Mouse (Mus musculus) erythroblast, embryonic 14.5 days (primary cell): Measurements from ENCODE around the gene Grip1. TPM values are rescaled to one million over a fixed set of nuclear protein-coding genes. Genes with fewer than 3 reads are reported as not detected.

Source experiments
- H3K27me3 ChIP-seq: 2 replicates; pipeline ENCODE4 v1.6.1; 2012; ENCODE audit warnings: inconsistent platforms; ENCODE audit not compliant: control insufficient read depth
- H3K36me3 ChIP-seq: 2 replicates; pipeline ENCODE4 v1.6.1; 2012; ENCODE audit warnings: mild to moderate bottlenecking, inconsistent platforms; ENCODE audit not compliant: control insufficient read depth
- H3K4me1 ChIP-seq: 2 replicates; pipeline ENCODE4 v1.6.1; 2012; ENCODE audit warnings: inconsistent platforms; ENCODE audit not compliant: control insufficient read depth
- H3K4me3 ChIP-seq: replicated peaks from 2 replicates; pipeline ENCODE3; 2012; ENCODE audit warnings: moderate library complexity, mild to moderate bottlenecking, inconsistent platforms
- H3K9me3 ChIP-seq: 2 replicates; pipeline ENCODE4 v1.6.1; 2012; ENCODE audit warnings: low read length, inconsistent platforms, mixed read lengths; ENCODE audit not compliant: control insufficient read depth
- GATA1 ChIP-seq: IDR thresholded peaks from 2 replicates; pipeline ENCODE4 v1.6.1; 2012; ENCODE audit warnings: low read length, inconsistent platforms, mixed read lengths
- TAL1 ChIP-seq: IDR thresholded peaks from 3 replicates; pipeline ENCODE4 v1.6.1; 2012; ENCODE audit warnings: low read length, inconsistent platforms, mixed read lengths
- polyA plus RNA-seq: library from polyadenylated mRNA; stranded (reverse); fragments of >175 nt; gene quantifications from 2 replicates; pipeline ENCODE4 v1.2.3, GENCODE M21; 2012

Gene Grip1
- polyA plus RNA-seq, 1 experiment, result not detected

DNA sequence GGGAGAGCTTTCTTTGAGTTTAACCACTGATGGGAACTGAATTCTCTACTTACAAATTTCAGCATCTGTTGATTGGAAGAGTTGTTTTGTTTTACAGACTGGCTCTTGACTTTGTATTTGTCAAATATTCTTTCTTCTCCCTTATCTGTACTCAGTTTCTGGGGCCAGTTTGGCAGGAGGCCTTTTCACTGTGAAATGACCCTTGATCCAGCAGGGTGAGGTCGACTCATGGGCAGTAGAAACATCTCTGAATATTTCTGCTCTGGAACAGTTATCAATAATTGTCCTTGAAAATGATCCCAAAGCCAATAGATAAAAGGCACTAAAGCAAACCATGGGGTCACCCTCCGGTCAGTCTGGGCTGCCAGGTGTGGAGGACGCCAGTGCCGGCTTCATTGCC is 88.0 kb downstream of the Grip1 start:
- TF ChIP-seq TAL1, result no peak
- TF ChIP-seq GATA1, result no peak

DNA sequence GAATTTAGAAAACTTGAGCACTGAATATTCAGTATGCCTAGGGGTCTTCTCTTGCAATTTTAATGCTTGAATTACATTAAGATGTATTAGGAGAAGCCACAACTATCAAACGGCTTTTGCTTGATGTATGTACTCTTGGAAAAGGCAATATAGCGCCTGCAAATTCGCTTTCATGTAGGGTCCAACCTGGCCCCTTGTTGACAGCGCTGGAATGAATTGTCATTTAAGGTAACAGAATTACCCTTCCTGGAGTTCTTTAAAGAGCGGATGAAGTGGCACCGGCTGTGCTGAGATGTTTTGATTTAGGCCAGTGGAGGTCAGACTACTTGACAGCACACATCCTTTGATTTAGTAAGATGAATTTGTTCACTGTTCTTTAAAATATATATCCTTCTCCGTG is 90.1 kb downstream of the Grip1 start:
- H3K36me3 ChIP-seq, result no peaks in the 10 kb centered on the region
- H3K4me1 ChIP-seq, result no peaks in the 10 kb centered on the region
- no peak for TF ChIP-seq GATA1
- TF ChIP-seq TAL1, result no peak
- H3K9me3 ChIP-seq, result peaks cover 29% of the 10 kb centered on the region
- H3K27me3 ChIP-seq, result no peaks in the 10 kb centered on the region
- no peak overlapping the region for H3K4me3 ChIP-seq

More for the DNA sequence above, 88.0 kb downstream of the Grip1 start:
- H3K36me3 ChIP-seq, result no peaks in the 10 kb centered on the region
- no peak overlapping the region for H3K4me3 ChIP-seq
- no peaks in the 10 kb centered on the region for H3K27me3 ChIP-seq
- peaks cover 29% of the 10 kb centered on the region for H3K9me3 ChIP-seq
- no peaks in the 10 kb centered on the region for H3K4me1 ChIP-seq

DNA sequence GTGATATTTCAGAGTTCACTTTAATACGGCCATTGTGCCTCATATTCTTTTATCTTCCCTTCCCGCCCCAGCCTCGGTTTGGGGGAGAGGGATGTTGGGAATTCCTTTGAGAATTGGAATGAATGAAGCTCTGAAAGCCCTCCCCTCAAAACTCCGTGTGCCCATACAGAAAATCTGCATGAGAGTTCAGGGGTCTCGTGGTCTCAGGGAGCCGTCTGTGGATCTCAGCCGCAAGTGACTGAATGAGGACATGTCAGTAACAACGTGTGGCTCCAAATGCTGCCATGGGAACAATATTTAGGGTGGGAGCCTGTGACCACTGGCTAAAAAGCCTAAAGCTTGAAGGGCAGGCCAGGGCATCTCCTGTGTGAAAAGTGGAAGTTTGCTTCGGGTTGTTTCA is 91.1 kb downstream of the Grip1 start:
- Histone ChIP-seq H3K4me3 (no peak overlapping the region), H3K27me3 (no peaks in the 10 kb centered on the region), H3K36me3 (no peaks in the 10 kb centered on the region), H3K4me1 (no peaks in the 10 kb centered on the region), H3K9me3 (peaks cover 29% of the 10 kb centered on the region)
- TF ChIP-seq GATA1, result no peak
- TF ChIP-seq TAL1, result no peak

DNA sequence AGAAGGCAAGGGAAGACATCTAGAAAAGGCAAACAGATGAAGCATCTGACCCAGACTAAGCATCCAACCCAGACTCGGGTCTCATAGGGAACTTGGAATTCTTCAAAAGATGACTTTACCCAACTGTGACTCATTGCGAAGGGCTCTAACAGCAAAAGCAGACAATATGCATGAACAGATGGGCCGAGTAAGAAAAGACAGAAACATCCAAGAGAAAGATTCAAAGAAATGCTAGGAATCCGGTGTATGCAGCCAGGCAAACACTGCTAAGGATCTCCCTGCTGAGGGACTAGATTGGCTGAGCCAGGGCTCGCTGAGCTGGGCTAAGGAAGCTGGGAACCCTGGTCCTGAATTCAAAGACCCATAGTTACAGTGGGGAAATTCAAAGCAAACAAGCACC is 94.2 kb downstream of the Grip1 start:
- Histone ChIP-seq H3K27me3 (no peaks in the 10 kb centered on the region), H3K36me3 (no peaks in the 10 kb centered on the region), H3K9me3 (peaks cover 24% of the 10 kb centered on the region), H3K4me3 (no peak overlapping the region), H3K4me1 (no peaks in the 10 kb centered on the region)
- TF ChIP-seq GATA1 (no peak), TAL1 (no peak)

DNA sequence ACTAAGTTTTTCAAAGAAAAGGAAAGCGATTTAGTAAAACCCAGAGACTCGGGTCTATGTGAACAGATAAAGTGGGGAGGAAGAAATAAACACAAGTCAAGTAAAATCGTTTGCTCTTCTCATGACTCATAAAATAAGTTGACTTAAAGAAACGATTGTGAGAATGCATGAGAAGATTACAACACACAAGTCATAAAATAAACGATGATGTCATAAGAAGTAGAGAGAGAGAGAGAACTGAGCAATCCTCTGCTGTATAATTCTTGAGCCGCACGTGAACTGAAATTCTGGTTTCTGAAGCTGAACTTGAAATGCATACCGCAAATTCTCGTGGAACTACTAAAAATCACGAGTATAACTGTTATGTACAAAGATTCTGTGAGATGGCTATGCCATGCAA is 95.1 kb downstream of the Grip1 start:
- no peak overlapping the region for H3K4me3 ChIP-seq
- H3K27me3 ChIP-seq, result no peaks in the 10 kb centered on the region
- no peaks in the 10 kb centered on the region for H3K36me3 ChIP-seq
- peaks cover 22% of the 10 kb centered on the region for H3K9me3 ChIP-seq
- TF ChIP-seq TAL1 (no peak), GATA1 (no peak)
- H3K4me1 ChIP-seq, result no peaks in the 10 kb centered on the region

DNA sequence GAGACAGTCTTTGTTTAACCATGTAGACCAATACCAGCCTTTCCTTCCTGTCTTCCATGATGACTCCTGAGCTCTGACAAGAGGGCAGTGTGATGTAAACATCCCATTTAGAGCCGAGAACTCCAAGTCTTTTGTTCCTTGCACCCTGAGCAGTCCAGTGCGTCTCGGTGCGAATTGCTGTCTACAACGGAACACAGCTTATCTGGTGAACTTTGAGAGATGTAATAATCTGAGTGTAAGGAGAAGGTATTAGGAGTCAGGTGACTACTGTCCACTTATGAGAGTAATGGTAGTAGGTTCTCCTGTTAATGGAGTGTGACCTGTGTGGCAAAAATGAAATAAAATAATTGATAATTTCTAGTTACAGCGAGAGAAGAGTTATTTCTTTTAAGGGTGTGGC is 97.0 kb downstream of the Grip1 start:
- H3K36me3 ChIP-seq, result no peaks in the 10 kb centered on the region
- H3K4me3 ChIP-seq, result no peak overlapping the region
- peaks cover 22% of the 10 kb centered on the region for H3K9me3 ChIP-seq
- no peak for TF ChIP-seq GATA1
- TF ChIP-seq TAL1, result no peak
- no peaks in the 10 kb centered on the region for H3K27me3 ChIP-seq
- no peaks in the 10 kb centered on the region for H3K4me1 ChIP-seq

DNA sequence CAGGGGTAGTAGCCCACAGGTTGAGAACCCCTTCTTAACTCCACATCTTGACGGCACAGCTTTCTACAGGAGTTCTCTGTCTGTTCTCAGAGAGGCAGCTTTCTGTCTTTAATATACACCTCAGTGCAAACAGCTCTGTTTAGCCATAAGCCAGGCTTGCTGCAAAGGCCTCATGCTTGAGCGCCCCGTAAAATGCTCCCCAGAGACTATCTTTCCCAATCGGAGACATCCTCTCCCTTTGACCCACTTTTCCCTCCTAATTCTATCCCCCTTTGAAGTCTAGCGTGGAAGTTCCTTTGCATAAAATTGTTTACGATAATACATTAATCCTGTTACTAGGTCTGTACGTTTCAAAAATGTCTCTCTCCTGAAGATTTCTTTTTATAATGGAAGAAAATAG is 102.7 kb downstream of the Grip1 start:
- Histone ChIP-seq H3K27me3 (no peaks in the 10 kb centered on the region), H3K9me3 (peaks cover 13% of the 10 kb centered on the region; the same call in 1 of the 2 replicates), H3K36me3 (no peaks in the 10 kb centered on the region), H3K4me3 (no peak overlapping the region), H3K4me1 (no peaks in the 10 kb centered on the region)
- TF ChIP-seq TAL1 (no peak), GATA1 (no peak)

DNA sequence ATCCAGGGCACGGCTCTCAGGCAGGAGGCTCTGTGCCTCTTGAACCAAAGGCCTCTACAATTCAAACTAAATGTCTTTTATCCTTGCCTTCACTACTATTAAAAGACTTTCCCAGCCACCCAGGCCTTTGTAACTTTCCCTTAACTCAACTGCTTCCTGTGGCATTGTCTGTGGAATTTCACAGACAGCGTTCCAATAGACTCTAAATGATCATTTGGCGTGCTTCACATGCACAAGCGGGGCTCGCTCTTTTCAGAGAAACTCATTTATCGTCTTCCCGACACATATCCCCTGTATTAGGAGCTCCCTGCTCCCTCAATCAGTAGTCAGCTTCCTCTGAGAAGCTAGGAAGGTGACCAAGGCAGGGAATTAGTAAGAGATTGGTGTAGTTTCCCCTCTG is 104.8 kb downstream of the Grip1 start:
- TF ChIP-seq GATA1, result no peak
- no peak for TF ChIP-seq TAL1
- no peak overlapping the region for H3K4me3 ChIP-seq

DNA sequence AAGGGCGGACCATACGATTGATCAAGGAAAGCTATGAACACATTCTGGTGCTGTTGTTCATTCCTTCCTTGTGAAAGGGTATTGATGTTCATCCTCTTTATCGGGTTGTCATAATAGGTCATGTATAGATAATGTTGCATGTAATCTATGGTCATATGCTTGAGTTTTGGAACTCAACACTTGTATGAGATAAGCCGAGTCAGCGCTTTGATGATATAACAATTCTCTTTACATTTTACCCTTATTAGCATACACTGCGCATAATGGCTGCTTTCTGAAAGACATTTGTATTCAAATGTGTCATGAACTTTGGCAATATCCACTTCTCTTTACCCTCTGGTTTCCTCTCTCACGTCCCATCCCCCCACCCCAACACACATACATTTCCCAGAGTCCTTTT is 111.2 kb downstream of the Grip1 start:
- H3K4me1 ChIP-seq, result no peaks in the 10 kb centered on the region
- TF ChIP-seq GATA1 (no peak), TAL1 (no peak)
- no peak overlapping the region for H3K4me3 ChIP-seq
- H3K36me3 ChIP-seq, result no peaks in the 10 kb centered on the region
- no peaks in the 10 kb centered on the region for H3K27me3 ChIP-seq
- peaks cover 29% of the 10 kb centered on the region for H3K9me3 ChIP-seq

More for the DNA sequence above, 104.8 kb downstream of the Grip1 start:
- peaks cover 12% of the 10 kb centered on the region for H3K9me3 ChIP-seq
- H3K36me3 ChIP-seq, result no peaks in the 10 kb centered on the region
- no peaks in the 10 kb centered on the region for H3K4me1 ChIP-seq
- no peaks in the 10 kb centered on the region for H3K27me3 ChIP-seq

DNA sequence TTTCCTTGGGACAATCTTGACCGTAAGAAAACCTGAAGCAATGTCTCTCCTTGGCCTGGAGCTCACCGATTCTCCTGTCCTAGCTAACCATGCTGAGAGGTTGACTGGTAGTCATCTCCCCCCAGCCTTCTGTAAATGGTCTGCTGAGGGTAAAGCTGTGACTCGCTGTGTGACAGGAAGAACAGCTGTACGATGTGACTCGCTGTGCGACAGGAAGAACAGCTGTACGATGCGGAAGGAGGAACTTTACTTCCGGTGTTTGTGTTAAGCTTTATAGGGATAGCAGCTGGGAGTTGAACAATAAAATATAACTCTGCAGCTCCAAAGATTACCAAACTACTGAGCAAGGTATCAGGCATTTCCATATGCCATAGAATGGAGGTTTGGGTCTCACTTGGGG is 119.5 kb downstream of the Grip1 start:
- Histone ChIP-seq H3K4me1 (no peaks in the 10 kb centered on the region), H3K4me3 (no peak overlapping the region), H3K27me3 (no peaks in the 10 kb centered on the region), H3K36me3 (no peaks in the 10 kb centered on the region), H3K9me3 (peaks cover 29% of the 10 kb centered on the region)
- no peak for TF ChIP-seq GATA1
- no peak for TF ChIP-seq TAL1
